Mouse (Mus musculus) thymus, adult 2 months (tissue): ENCODE results near the gene Ogg1. TPM values are rescaled to one million over a fixed set of nuclear protein-coding genes. Genes with fewer than 3 reads are reported as not detected.
A peak's percentile ranks its signal among the peaks of the same experiment; 100 is the strongest.

Source experiments
- DNase-seq: peaks from one replicate; pipeline ENCODE4 v3.0.0; 2021
- H3K27ac ChIP-seq: fragments of 200-500 bp; 2 replicates; pipeline ENCODE4 v1.5.1; 2012; ENCODE audit warnings: low read length, control low read depth; ENCODE audit not compliant: control insufficient read depth, insufficient read depth
- H3K27me3 ChIP-seq: fragments of 200-500 bp; 2 replicates; pipeline ENCODE4 v1.6.1; 2012; ENCODE audit warnings: mild to moderate bottlenecking, low read length, moderate library complexity, mixed read lengths; ENCODE audit not compliant: control insufficient read depth, insufficient read depth
- H3K36me3 ChIP-seq: fragments of 200-500 bp; 2 replicates; pipeline ENCODE4 v1.6.1; 2012; ENCODE audit warnings: mild to moderate bottlenecking, low read length, moderate library complexity; ENCODE audit not compliant: control insufficient read depth, insufficient read depth
- H3K4me1 ChIP-seq: fragments of 200-500 bp; replicated peaks from 2 replicates; pipeline ENCODE4 v1.6.1; 2012; ENCODE audit warnings: low read length; ENCODE audit not compliant: control insufficient read depth, insufficient read depth
- H3K4me3 ChIP-seq: fragments of 200-500 bp; 2 replicates; pipeline ENCODE4 v1.5.1; 2012; ENCODE audit warnings: mild to moderate bottlenecking, low read length, control low read depth, moderate library complexity; ENCODE audit not compliant: control insufficient read depth, insufficient read depth
- CTCF ChIP-seq: fragments of 200-500 bp; IDR thresholded peaks from 2 replicates; pipeline ENCODE4 v1.5.1; 2012; ENCODE audit warnings: mild to moderate bottlenecking, control low read depth, low read length, moderate library complexity, borderline replicate concordance; ENCODE audit not compliant: control insufficient read depth, poor library complexity, insufficient read depth; ENCODE audit errors: extremely low read depth
- POLR2A ChIP-seq: fragments of 200-500 bp; IDR thresholded peaks from 2 replicates; pipeline ENCODE4 v1.6.1; 2012; ENCODE audit warnings: mild to moderate bottlenecking, low read length, control low read depth, moderate library complexity; ENCODE audit not compliant: control insufficient read depth, poor library complexity, insufficient read depth; ENCODE audit errors: extremely low read depth
- WGBS: fragments of 180-500 bp; shearing (Covaris S2); methylation state at CpG from one replicate; pipeline ENCODE4 v1.1.7; 2018; 5-methylcytosine and 5-hydroxymethylcytosine counted together
- polyA plus RNA-seq: library from polyadenylated mRNA; depleted of rRNA; stranded (reverse); fragments of >200 nt; gene quantifications from 2 replicates; pipeline ENCODE4 v1.2.3, GENCODE M21; 2012; rRNA removed

Gene Ogg1
- 23.1 and 23.4 TPM in 2 replicates for polyA plus RNA-seq

DNA sequence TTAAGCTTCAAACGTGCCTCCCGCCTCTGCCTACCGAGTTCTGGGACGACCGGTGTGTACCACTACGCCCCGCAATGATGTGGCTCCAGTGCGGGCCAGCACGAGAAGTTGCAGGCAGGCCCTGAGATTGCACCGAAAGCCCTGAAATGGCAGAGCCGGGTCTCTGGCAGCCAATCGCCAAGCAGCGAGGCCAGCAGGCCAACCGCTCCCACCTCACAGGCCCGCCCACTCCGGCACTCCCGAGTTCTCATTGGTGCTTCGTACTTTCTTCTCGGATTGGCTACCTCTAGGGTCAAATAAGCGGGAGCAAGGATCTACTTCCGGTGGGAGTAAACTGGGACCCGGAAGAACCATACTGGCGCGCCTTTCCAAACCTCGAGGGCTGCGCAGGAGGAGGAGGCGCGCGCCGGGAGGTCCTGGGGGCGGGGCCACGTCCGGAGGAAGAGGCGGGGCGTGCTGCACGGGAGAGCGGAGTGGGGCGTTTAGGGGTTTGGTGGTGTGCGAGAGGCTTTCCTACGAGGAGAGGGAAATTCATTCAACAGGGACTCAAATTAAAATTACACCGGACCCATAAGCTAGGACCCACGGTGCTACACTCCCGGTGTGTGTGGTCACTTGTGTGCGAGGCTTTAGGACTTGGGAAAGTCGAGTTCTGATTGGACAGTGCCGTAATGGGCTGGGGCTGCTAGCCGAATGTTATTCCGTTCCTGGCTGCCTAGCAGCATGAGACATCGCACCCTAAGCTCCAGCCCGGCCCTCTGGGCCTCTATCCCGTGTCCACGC is at the start of gene Ogg1:
Ogg1 (plus strand) TSS at position 440 of the 783 bp plus-strand sequence.
- peak within 1 kb of the TSS; percentile 64 for H3K4me3 ChIP-seq
- DNase-seq = peak; percentile 98
- peak; percentile 46; the same call in 1 of the 2 replicates for TF ChIP-seq CTCF
- TF ChIP-seq POLR2A = peak; percentile 55
- H3K27ac ChIP-seq = peak within 1 kb of the TSS; percentile 60
- peaks cover 9% of the 10 kb centered on the region for H3K4me1 ChIP-seq
- H3K36me3 ChIP-seq = peaks cover 28% of the 10 kb centered on the region
- under 1% methylated on average over 52 of the region's 52 CpGs for WGBS
- no peaks in the 10 kb centered on the region for H3K27me3 ChIP-seq

GRCm38 (mm10) chr6:113281676-113282075 is 45.1 kb upstream of the Ogg1 start:
- DNase-seq = no peak
- Histone ChIP-seq H3K4me1 (no peaks in the 10 kb centered on the region), H3K27me3 (no peaks in the 10 kb centered on the region; the same call in 1 of the 2 replicates), H3K27ac (no peak overlapping the region), H3K36me3 (peaks cover 3% of the 10 kb centered on the region; the same call in 1 of the 2 replicates), H3K4me3 (no peak overlapping the region)
- TF ChIP-seq POLR2A = no peak
- no peak for TF ChIP-seq CTCF
- 83% methylated on average over 6 of the region's 6 CpGs for WGBS

DNA sequence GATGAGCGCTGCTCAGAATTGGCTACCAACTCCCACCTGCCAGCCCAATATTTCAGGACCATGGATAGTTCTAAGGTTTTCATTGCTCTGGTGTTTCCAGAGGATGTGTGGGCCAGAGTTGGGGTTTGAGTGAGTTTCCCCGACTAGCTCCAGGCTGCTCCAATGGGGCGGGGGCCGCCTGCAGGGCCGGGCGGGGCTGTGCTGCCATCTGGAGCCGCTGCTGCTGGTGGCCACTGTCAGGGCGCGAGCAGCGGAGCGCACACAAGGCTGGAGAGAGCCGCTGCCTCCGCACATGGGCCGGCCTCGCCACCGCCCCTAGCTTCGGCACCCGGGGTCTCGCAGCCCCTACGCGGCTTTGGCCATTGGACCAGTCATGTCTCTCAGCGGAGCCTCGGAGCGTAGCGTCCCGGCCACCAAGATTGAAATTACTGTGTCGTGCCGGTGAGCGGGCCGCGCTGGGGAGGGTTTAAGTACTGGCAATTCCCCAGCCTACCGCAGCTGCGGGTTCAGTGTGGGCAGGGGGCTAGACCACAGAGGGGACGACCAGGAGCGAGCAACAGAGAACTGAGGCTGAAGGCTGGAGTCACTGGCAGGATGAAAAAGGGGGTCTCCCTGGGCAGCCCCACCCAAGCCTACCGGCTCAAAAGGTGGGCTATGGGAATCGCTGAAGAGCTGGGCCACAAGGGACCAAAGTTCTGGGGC is 44.5 kb upstream of the Ogg1 start, which contains the start of gene Cpne9:
Cpne9 (plus strand) TSS at position 207 of the 702 bp plus-strand sequence.
- no peaks in the 10 kb centered on the region; the same call in 1 of the 2 replicates for H3K27me3 ChIP-seq
- H3K27ac ChIP-seq = no peak within 1 kb of the TSS
- H3K4me3 ChIP-seq = no peak within 1 kb of the TSS
- no peaks in the 10 kb centered on the region for H3K4me1 ChIP-seq
- WGBS = 11% methylated on average over 37 of the region's 37 CpGs
- H3K36me3 ChIP-seq = peaks cover 3% of the 10 kb centered on the region; the same call in 1 of the 2 replicates
- TF ChIP-seq CTCF (0 out of 2 replicates have a peak, but pooled peaks have one; percentile 16), POLR2A (no peak)
- no peak for DNase-seq

- Histone ChIP-seq H3K27me3 (no peaks in the 10 kb centered on the region; the same call in 1 of the 2 replicates), H3K36me3 (0 out of 2 replicates have a peak, but pooled peaks cover 3% of the 10 kb centered on the region), H3K27ac (no peak overlapping the region), H3K4me3 (no peak overlapping the region), H3K4me1 (no peaks in the 10 kb centered on the region)
- no peak for TF ChIP-seq POLR2A
- no peak for TF ChIP-seq CTCF
- DNase-seq = no peak
- WGBS = 8% methylated on average over 22 of the region's 22 CpGs
Observed at GRCm38 (mm10) chr6:113282969-113283368, 43.8 kb upstream of the Ogg1 start.

- H3K36me3 ChIP-seq = 0 out of 2 replicates have a peak, but pooled peaks cover 3% of the 10 kb centered on the region
- no peak for DNase-seq
- no peak overlapping the region for H3K27ac ChIP-seq
- H3K27me3 ChIP-seq = no peaks in the 10 kb centered on the region; the same call in 1 of the 2 replicates
- TF ChIP-seq POLR2A (no peak), CTCF (no peak)
- WGBS = 36% methylated on average over 6 of the region's 6 CpGs
- H3K4me1 ChIP-seq = no peaks in the 10 kb centered on the region
- H3K4me3 ChIP-seq = no peak overlapping the region
Observed at GRCm38 (mm10) chr6:113283500-113283899, 43.3 kb upstream of the Ogg1 start.

- TF ChIP-seq POLR2A = no peak
- no peak for TF ChIP-seq CTCF
- Histone ChIP-seq H3K27me3 (no peaks in the 10 kb centered on the region; the same call in 1 of the 2 replicates), H3K4me1 (no peaks in the 10 kb centered on the region), H3K27ac (no peak overlapping the region), H3K4me3 (no peak overlapping the region), H3K36me3 (0 out of 2 replicates have a peak, but pooled peaks cover 3% of the 10 kb centered on the region)
- WGBS = 65% methylated on average over 3 of the region's 3 CpGs
- no peak for DNase-seq
Observed at GRCm38 (mm10) chr6:113284931-113285330, 41.8 kb upstream of the Ogg1 start.
